Mouse (Mus musculus): Measurements from ENCODE around the gene Arg1. TPM values are rescaled to one million over a fixed set of nuclear protein-coding genes. Genes with fewer than 3 reads are reported as not detected.

The Arg1 gene
- total RNA-seq, 1 experiment from 2014 or later: not detected

DNA sequence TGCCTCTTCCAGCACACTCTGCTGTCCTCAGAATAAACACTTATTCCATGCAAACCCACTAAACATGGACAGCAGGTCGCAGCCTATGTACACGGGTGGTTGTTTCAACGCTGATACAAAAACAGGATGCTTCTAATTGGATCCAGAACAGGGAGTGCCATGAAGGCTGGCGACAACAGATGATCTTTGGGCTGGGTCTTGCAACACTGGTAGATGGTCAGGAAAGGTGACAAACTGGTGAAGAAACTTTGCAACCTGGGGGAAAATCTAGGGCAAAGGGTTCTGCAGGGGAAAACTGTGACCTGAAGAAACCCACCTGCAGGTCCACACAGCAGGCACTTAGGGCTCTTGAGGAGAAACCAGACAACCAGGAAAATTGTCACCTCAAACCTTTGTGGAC is 4.3 kb downstream of the Arg1 start:
- ATAC-seq (replicated peaks; ENCODE audit: low read depth, poor library complexity, severe bottlenecking): no peak

DNA sequence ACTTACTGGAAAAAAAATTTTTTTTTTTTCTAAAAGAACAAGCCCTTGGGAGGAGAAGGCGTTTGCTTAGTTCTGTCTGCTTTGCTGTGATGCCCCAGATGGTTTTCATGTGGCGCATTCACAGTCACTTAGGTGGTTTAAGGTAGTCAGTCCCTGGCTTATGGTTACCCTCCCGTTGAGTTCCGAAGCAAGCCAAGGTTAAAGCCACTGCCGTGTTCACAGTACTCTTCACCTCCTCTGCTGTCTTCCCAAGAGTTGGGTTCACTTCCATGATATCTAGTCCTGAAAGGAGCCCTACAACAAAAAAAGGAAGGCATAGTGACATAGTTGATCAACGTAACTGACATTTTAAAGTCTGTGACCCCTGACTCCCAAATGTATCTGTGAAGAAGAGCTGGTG is 11.8 kb downstream of the Arg1 start:
- ATAC-seq (replicated peaks; ENCODE audit: low read depth, poor library complexity, severe bottlenecking): no peak

DNA sequence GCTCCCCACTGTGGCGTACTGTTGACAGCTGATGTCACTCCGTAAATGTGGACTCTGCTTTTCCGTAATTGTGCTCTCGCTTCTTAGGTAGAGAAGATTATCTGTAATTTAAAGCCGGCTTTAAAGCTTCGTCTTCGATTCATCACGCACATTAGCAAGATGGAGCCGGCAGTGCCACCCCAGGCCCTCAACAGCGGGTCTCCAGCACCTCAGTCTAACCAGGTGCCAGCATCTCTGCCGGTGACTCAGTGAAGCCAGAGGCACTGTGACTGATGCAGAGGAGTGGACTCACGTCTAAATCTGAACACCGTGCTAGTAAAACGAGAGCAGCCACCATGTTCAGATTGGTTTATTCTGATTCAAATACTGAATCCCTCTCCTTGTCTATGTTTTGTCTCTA is 14.7 kb downstream of the Arg1 start:
- no peak for ATAC-seq (replicated peaks; ENCODE audit: low read depth, poor library complexity, severe bottlenecking)

DNA sequence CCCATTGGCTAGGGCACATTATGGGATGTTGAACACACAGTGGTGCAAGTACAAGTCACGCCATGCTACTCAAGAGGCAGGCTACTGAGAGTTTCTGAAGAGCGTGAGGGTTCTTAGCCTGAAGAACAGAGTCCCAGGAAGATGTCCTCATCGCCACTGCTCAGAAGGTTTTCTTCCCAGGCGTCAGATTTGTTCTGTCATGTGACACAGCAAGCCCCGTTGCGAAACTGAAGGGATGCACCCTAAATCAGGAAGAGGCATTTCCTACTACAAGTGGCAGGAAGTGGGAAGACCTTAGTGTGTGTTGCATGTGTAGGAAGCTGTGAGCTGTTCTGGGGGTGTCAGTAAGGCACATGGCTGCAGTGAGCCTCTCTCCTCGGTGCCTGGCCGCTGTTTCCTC is 16.1 kb downstream of the Arg1 start:
- peak; percentile 81 for ATAC-seq (replicated peaks; ENCODE audit: low read depth, poor library complexity, severe bottlenecking)

DNA sequence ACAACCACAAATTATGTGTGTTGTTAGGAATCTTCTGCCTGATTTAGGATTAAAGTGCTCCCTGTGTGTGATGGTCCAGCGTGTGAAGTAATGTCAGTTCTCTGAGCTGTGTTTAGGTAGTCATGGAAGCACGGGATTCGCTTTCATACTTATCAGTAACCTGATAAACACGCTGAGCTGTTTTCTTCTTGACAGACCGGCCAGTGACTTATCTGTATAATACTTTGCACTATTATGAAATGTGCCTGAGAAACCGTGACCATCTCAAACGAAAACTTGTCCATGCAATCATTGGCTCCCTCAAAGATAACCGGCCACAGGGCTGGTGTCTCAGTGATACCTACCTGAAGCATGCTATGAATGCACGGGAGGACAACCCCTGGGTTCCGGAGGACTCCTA is 21.7 kb downstream of the Arg1 start:
- ATAC-seq (replicated peaks; ENCODE audit: low read depth, poor library complexity, severe bottlenecking): no peak

DNA sequence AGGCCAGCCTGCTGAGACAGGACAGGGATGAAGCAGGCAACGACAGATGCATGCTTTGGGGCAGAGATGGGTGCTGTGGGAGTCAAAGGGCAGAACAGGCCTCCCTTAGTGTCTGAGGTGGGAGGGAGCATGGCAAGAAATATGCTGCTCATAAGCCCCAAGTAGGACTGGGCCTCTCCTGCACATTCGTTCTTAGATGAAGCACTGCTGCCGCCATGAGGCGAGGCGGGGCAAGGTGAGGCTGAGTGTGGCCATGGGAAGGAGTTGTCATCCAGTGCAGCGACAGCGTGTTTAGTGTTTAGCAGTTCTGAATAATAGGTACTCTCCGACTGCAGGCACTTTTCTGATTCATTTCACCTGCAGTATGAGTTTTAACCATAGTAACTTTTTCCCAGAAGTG is 31.4 kb downstream of the Arg1 start:
- ATAC-seq (replicated peaks; ENCODE audit: low read depth, poor library complexity, severe bottlenecking): no peak

DNA sequence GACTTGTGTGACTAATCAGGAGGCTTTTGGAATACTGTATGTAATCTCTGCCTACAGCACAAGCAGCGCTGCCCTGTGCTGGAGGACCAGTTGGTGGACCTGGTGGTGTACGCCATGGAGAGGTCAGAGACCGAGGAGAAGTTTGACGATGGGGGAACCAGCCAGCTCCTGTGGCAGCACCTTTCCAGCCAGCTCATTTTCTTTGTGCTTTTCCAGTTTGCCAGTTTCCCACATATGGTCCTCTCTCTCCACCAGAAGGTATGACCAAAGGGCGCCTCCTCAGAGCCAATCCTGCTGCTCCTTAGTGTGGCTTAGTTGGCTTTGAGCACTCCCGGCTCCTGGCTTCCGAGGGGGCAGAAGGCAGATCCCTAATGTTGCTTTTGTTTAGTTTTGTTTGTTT is 38.9 kb downstream of the Arg1 start:
- ATAC-seq (replicated peaks; ENCODE audit: low read depth, poor library complexity, severe bottlenecking): no peak

DNA sequence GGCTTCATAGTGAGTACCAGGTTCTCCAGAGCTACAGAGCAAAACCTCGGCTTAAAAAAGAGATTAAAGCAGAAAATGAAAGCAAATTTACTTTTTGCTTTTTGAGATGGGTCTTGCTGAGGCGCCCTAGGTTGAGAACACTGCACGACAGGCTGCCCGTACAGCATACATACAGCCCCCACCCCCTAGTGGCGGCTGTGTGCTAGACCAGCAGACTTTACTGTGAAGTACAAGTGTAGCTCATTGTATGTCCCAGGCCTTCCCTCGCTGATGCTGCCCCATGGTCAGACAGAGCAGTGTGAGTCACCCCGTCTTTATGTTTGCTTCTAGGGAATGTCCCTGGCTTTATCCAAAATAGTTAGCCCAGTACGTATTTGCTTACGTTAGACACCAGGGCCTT is 41.3 kb downstream of the Arg1 start:
- peak; percentile 74 for ATAC-seq (replicated peaks; ENCODE audit: low read depth, poor library complexity, severe bottlenecking)

DNA sequence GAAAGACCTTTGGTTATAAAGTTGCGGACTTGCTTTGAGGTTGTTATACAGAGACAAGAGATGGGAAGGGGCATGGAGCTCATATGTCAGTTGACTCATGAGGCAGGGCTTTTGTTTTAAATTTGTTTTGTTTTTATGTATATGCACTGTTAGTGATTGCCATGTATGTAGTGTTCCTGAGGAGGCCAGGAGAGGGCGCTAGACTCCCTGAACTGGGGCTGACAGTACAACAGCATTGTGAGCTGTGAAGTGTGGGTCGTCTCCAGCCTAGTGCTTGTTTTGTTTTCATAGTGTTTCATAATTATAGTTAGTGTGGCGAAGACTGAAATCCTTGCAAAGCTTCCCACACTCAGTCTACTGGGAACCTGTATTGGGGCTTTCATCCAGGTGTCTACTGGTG is 53.7 kb downstream of the Arg1 start:
- no peak for ATAC-seq (replicated peaks; ENCODE audit: low read depth, poor library complexity, severe bottlenecking)

DNA sequence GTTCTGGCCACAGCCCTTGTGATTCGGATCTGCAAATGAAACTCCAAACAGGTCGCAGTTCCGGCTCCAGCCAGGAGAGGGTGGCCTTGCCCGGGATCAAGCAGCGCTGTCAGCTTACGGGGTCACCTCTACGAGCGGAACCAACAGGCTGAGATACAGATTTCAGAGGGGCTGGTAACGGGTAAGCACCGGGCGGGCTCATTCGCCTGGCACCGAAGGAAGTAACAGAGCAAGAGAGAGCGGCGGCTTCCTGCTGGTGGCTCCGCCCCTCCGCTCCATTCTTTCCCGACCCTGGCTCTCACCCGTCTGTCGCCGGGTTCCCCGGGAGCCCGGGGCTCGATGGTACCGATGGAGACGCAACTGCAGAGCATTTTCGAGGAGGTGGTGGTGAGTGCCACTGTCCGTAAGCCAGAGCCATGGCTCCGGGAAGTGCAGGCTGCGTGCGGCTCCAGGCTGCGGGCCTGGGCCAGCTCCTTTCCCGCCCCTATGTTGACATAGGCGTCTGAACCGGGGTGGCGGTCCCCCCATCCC is 57.5 kb downstream of the Arg1 start, which contains the start of gene Med23:
Gene Med23 (plus strand): TSS at position 227 of the 531 bp plus-strand sequence.
- peak; percentile 100 for ATAC-seq (replicated peaks; ENCODE audit: low read depth, poor library complexity, severe bottlenecking)

Other genes with a start within 250 kb of the Arg1 start
- gene Enpp1, start 215.3 kb downstream of the Arg1 start, total RNA-seq (2017): 3.3 and 4.8 TPM in 2 replicates
- 1.0 TPM in 1 of 2 replicates, not detected in the other for gene Enpp3, start 84.7 kb downstream of the Arg1 start, total RNA-seq (2017)
- gene Med23, start 57.5 kb downstream of the Arg1 start, total RNA-seq (2017): 27.5 and 31.1 TPM in 2 replicates